Mouse (Mus musculus): ENCODE results near the gene Zfp618.
A peak's percentile ranks its signal among the peaks of the same experiment; 100 is the strongest.

- TF ChIP-seq POLR2A (IDR thresholded peaks at IDR 0.05; ENCODE audit: borderline replicate concordance, extremely low read depth, low read depth, low read length) (no peak), CTCF (IDR thresholded peaks at IDR 0.05; ENCODE audit: insufficient read depth, low read length) (peak; percentile 29; the same call in 1 of the 2 replicates)
Measured at GRCm38 (mm10) chr4:63019428-63019858, 54.1 kb downstream of the Zfp618 start.
